Mouse (Mus musculus) ES-E14 (cell line): ENCODE measurements around the gene Pisd.

Experiments
- CHD2 ChIP-seq: IDR thresholded peaks from 2 replicates; pipeline ENCODE4 v1.6.1; 2014; ENCODE audit warnings: mild to moderate bottlenecking, low read depth, low read length, inconsistent platforms
- HCFC1 ChIP-seq: IDR thresholded peaks from 2 replicates; pipeline ENCODE4 v1.6.1; 2012; ENCODE audit warnings: low read length, inconsistent platforms, borderline replicate concordance; ENCODE audit not compliant: insufficient read depth
- MAFK ChIP-seq: IDR thresholded peaks from 2 replicates; pipeline ENCODE4 v1.6.1; 2014; ENCODE audit warnings: mild to moderate bottlenecking, low read depth, low read length, inconsistent platforms; ENCODE audit not compliant: insufficient read depth
- ZC3H11A ChIP-seq: IDR thresholded peaks from 2 replicates; pipeline ENCODE4 v1.6.1; 2012; ENCODE audit warnings: low read depth, mild to moderate bottlenecking, inconsistent platforms, low read length, borderline replicate concordance

GRCm38 (mm10) chr5:32767636-32768373, 17.6 kb downstream of the Pisd start:
- TF ChIP-seq ZC3H11A (no peak), MAFK (no peak), HCFC1 (no peak), CHD2 (no peak)
